Mouse (Mus musculus) kidney, adult 2 months (tissue): Measurements from ENCODE around the gene Mcfd2.

ENCODE experiments used
- CTCF ChIP-seq: fragments of 200-500 bp; conservative IDR thresholded peaks from 2 replicates; pipeline ENCODE4 v1.5.1; 2011; ENCODE audit warnings: low read depth, mild to moderate bottlenecking, control low read depth, low read length, moderate library complexity, mixed read lengths; ENCODE audit not compliant: insufficient read depth, insufficient read length
- POLR2A ChIP-seq: fragments of 200-500 bp; IDR thresholded peaks from one replicate; pipeline ENCODE4 v1.6.1; 2011; ENCODE audit warnings: low read depth, low read length, control low read depth

- no peak for TF ChIP-seq POLR2A
- no peak for TF ChIP-seq CTCF
Measured at GRCm38 (mm10) chr17:87312924-87313870, 47.5 kb upstream of the Mcfd2 start.
